Mouse (Mus musculus): ENCODE results near the gene Adtrp.

- TF ChIP-seq CTCF (IDR thresholded peaks at IDR 0.05; ENCODE audit: insufficient read depth, low read depth, low read length) (no peak), POLR2A (IDR thresholded peaks at IDR 0.05; ENCODE audit: insufficient read depth, low read depth, low read length) (no peak)
These were observed 67.2 kb downstream of the Adtrp start for GRCm38 (mm10) chr13:41780296-41780695.

Measured in olfactory bulb, adult 2 months (tissue).